15 mouse cellular contexts compared by ENCODE assay signal in the genomic region with DNA sequence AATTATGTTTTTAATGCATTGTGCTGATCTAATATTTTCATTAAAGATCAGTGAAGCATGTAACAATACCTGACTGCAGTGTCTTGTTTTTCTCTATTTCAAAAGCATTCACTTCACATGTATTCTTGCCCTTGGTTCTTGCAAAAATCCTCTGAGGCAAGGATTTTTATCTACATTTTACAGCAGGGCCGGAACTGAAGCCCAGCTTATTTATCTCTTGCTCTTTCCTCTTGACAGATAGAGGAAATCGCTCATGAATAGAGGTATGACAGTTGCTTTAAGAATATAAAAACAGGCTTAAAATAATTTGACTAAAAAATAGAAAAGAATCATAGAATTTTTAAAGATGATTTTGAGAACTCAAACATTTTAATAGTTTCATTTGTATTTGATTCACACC. TPM values are rescaled to one million over a fixed set of nuclear protein-coding genes. Genes with fewer than 3 reads are reported as not detected.
"Had no signal": no experiment of that assay in that cellular context is flagged by ENCODE, and none has a peak within 500 bp of the region (broad histone marks: within the 10 kb centered on the region; RNA-seq: fewer than 3 reads in every experiment).

No protein-coding gene starts in this region.

- H3K9me3 ChIP-seq: kidney, embryonic 15.5 days; limb, embryonic 15.5 days; midbrain, embryonic 10.5 days; neural tube, embryonic 12.5 days had no signal

- H3K4me1 ChIP-seq: kidney, embryonic 15.5 days; limb, embryonic 15.5 days; midbrain, embryonic 10.5 days; neural tube, embryonic 12.5 days had no signal

- DNase-seq: layer of hippocampus, postnatal 36 days; lung, adult 18-20 months; midbrain, embryonic 14.5 days; thymus, adult 18-20 months; thymus, postnatal 14 days had no signal

- H3K36me3 ChIP-seq: kidney, embryonic 15.5 days; limb, embryonic 15.5 days; midbrain, embryonic 10.5 days; neural tube, embryonic 12.5 days had no signal

- H3K27ac ChIP-seq: kidney, embryonic 15.5 days; limb, embryonic 15.5 days; liver, embryonic 14.5 days; midbrain, embryonic 10.5 days; neural tube, embryonic 12.5 days; stomach, postnatal 0 days had no signal

- H3K4me3 ChIP-seq: kidney, embryonic 15.5 days; limb, embryonic 15.5 days; midbrain, embryonic 10.5 days; myocyte; neural tube, embryonic 12.5 days had no signal

- H3K27me3 ChIP-seq: kidney, embryonic 15.5 days; limb, embryonic 15.5 days; neural tube, embryonic 12.5 days had no signal

RNA-seq across cellular contexts. Expression of a gene that starts 48.7 kb away (rescaled TPM):
- total RNA-seq: layer of hippocampus, postnatal 36 days; left cerebral cortex, adult 8-10 months; left cerebral cortex, postnatal 25 days had no signal
- polyA plus RNA-seq: limb, embryonic 11.5 days; midbrain, embryonic 10.5 days; midbrain, embryonic 14.5 days; myocyte; neural tube, embryonic 12.5 days; stomach, postnatal 0 days had no signal
